Mouse (Mus musculus): ENCODE data around the gene Dusp2.

The Dusp2 gene

GRCm38 (mm10) chr2:127323667-127324066 is 12.3 kb upstream of the Dusp2 start:
- no peak for DNase-seq (ENCODE audit: low spot score)

- DNase-seq (ENCODE audit: low spot score), result no peak
Measured at GRCm38 (mm10) chr2:127324456-127324855, 11.5 kb upstream of the Dusp2 start.

GRCm38 (mm10) chr2:127328090-127328851 is 7.7 kb upstream of the Dusp2 start:
- no peak for DNase-seq (ENCODE audit: low spot score)

GRCm38 (mm10) chr2:127332807-127333570 is 3.0 kb upstream of the Dusp2 start:
- no peak for DNase-seq (ENCODE audit: low spot score)

- DNase-seq (ENCODE audit: low spot score), result no peak
Measured at GRCm38 (mm10) chr2:127333945-127334603, 1.9 kb upstream of the Dusp2 start.

- DNase-seq (ENCODE audit: low spot score), result no peak
Measured at GRCm38 (mm10) chr2:127335078-127335541, 849 bp upstream of the Dusp2 start.

- DNase-seq (ENCODE audit: low spot score), result no peak
Measured at GRCm38 (mm10) chr2:127336497-127336832, 506 bp downstream of the Dusp2 start.

GRCm38 (mm10) chr2:127336885-127337284 is 926 bp downstream of the Dusp2 start:
- no peak for DNase-seq (ENCODE audit: low spot score)

GRCm38 (mm10) chr2:127337531-127337930 is 1.6 kb downstream of the Dusp2 start:
- no peak for DNase-seq (ENCODE audit: low spot score)

- no peak for DNase-seq (ENCODE audit: low spot score)
Measured at GRCm38 (mm10) chr2:127338012-127338411, 2.1 kb downstream of the Dusp2 start.

- no peak for DNase-seq (ENCODE audit: low spot score)
Measured at GRCm38 (mm10) chr2:127338416-127338815, 2.5 kb downstream of the Dusp2 start, which contains the start of gene Astl. Astl (plus strand) TSS chr2:127338639.

- no peak for DNase-seq (ENCODE audit: low spot score)
Measured at GRCm38 (mm10) chr2:127338833-127339232, 2.9 kb downstream of the Dusp2 start.

- no peak for DNase-seq (ENCODE audit: low spot score)
Measured at GRCm38 (mm10) chr2:127339262-127339661, 3.3 kb downstream of the Dusp2 start.

GRCm38 (mm10) chr2:127341159-127341558 is 5.2 kb downstream of the Dusp2 start:
- DNase-seq (ENCODE audit: low spot score), result peak; percentile 42

- no peak for DNase-seq (ENCODE audit: low spot score)
Measured at GRCm38 (mm10) chr2:127346334-127346733, 10.4 kb downstream of the Dusp2 start.

GRCm38 (mm10) chr2:127347147-127347985 is 11.4 kb downstream of the Dusp2 start:
- no peak for DNase-seq (ENCODE audit: low spot score)

GRCm38 (mm10) chr2:127353881-127354280 is 17.9 kb downstream of the Dusp2 start:
- DNase-seq (ENCODE audit: low spot score), result no peak

- peak; percentile 73 for DNase-seq (ENCODE audit: low spot score)
Measured at GRCm38 (mm10) chr2:127362459-127363281, 26.7 kb downstream of the Dusp2 start, which contains the start of gene Adra2b. Adra2b (plus strand) TSS chr2:127363208.

- no peak for DNase-seq (ENCODE audit: low spot score)
Measured at GRCm38 (mm10) chr2:127363282-127363652, 27.3 kb downstream of the Dusp2 start.

GRCm38 (mm10) chr2:127363696-127364095 is 27.7 kb downstream of the Dusp2 start:
- no peak for DNase-seq (ENCODE audit: low spot score)

GRCm38 (mm10) chr2:127364452-127364851 is 28.5 kb downstream of the Dusp2 start:
- no peak for DNase-seq (ENCODE audit: low spot score)

Measured in ovary, postnatal 14 days (tissue).